Mouse (Mus musculus): ENCODE results near the gene Fam83g. TPM values are rescaled to one million over a fixed set of nuclear protein-coding genes. Genes with fewer than 3 reads are reported as not detected.
A peak's percentile ranks its signal among the peaks of the same experiment; 100 is the strongest.
"Not testable (repeated sequence)": the region's sequence is repeated elsewhere in the genome, so short reads cannot be mapped to it uniquely, and the experiment has no call there.

The Fam83g gene
- total RNA-seq (2022), result 1 to 10 TPM in 1 of 4 experiments, under 1 TPM in 3; 0.36 to 1.0 (median 0.77) TPM

- peak; percentile 17 to 37 for DNase-seq (ENCODE audit: low spot score in 2 of 2)
These were observed at the start of gene Fam83g for GRCm38 (mm10) chr11:61683907-61684731. Fam83g (plus strand) TSS chr11:61684091.

GRCm38 (mm10) chr11:61636309-61636708 lies 47.6 kb upstream of the Fam83g start:
- DNase-seq (ENCODE audit: low spot score in 2 of 2), result not testable (repeated sequence)

GRCm38 (mm10) chr11:61637413-61637812 lies 46.5 kb upstream of the Fam83g start:
- DNase-seq (ENCODE audit: low spot score in 2 of 2), result no peak

GRCm38 (mm10) chr11:61637856-61638255 lies 46.0 kb upstream of the Fam83g start:
- no peak for DNase-seq (ENCODE audit: low spot score in 2 of 2)

- DNase-seq (ENCODE audit: low spot score in 2 of 2), result no peak
These were observed 44.9 kb upstream of the Fam83g start for GRCm38 (mm10) chr11:61638764-61639536.

GRCm38 (mm10) chr11:61639601-61640177 lies 44.2 kb upstream of the Fam83g start:
- no peak for DNase-seq (ENCODE audit: low spot score in 2 of 2)

- DNase-seq (ENCODE audit: low spot score in 2 of 2), result not testable (repeated sequence)
These were observed 43.3 kb upstream of the Fam83g start for GRCm38 (mm10) chr11:61640585-61640984.

- DNase-seq (ENCODE audit: low spot score in 2 of 2), result no peak
These were observed 41.8 kb upstream of the Fam83g start for GRCm38 (mm10) chr11:61642106-61642505.

GRCm38 (mm10) chr11:61643184-61643961 lies 40.5 kb upstream of the Fam83g start:
- no peak for DNase-seq (ENCODE audit: low spot score in 2 of 2)

- DNase-seq (ENCODE audit: low spot score in 2 of 2), result no peak
These were observed 39.1 kb upstream of the Fam83g start for GRCm38 (mm10) chr11:61644576-61645326.

- DNase-seq (ENCODE audit: low spot score in 2 of 2), result no peak
These were observed 38.5 kb upstream of the Fam83g start for GRCm38 (mm10) chr11:61645357-61645857.

- DNase-seq (ENCODE audit: low spot score in 2 of 2), result no peak
These were observed 37.3 kb upstream of the Fam83g start for GRCm38 (mm10) chr11:61646499-61647039.

GRCm38 (mm10) chr11:61647110-61647910 lies 36.6 kb upstream of the Fam83g start:
- DNase-seq (ENCODE audit: low spot score in 2 of 2), result no peak

GRCm38 (mm10) chr11:61647956-61648748 lies 35.7 kb upstream of the Fam83g start:
- no peak for DNase-seq (ENCODE audit: low spot score in 2 of 2)

GRCm38 (mm10) chr11:61648749-61649115 lies 35.2 kb upstream of the Fam83g start:
- DNase-seq (ENCODE audit: low spot score in 2 of 2), result no peak

- DNase-seq (ENCODE audit: low spot score in 2 of 2), result no peak
These were observed 34.7 kb upstream of the Fam83g start for GRCm38 (mm10) chr11:61649163-61649580.

GRCm38 (mm10) chr11:61649626-61650025 lies 34.3 kb upstream of the Fam83g start:
- no peak for DNase-seq (ENCODE audit: low spot score in 2 of 2)
